Mouse (Mus musculus) midbrain, embryonic 12.5 days (tissue): Measurements from ENCODE around the gene Cyth2. TPM values are rescaled to one million over a fixed set of nuclear protein-coding genes. Genes with fewer than 3 reads are reported as not detected.

Experiments
- ATAC-seq: fragments of 200-750 bp; cut with Nextera tagmentation; 2 replicates; pipeline ENCODE4 v1.8.0; 2017; ENCODE audit warnings: low read depth, moderate TSS enrichment, moderate library complexity; ENCODE audit not compliant: low FRiP score
- H3K27ac ChIP-seq: fragments of 300-500 bp; sonication (generic); replicated peaks from 2 replicates; pipeline ENCODE4 v1.5.1; 2016; ENCODE audit warnings: mild to moderate bottlenecking
- H3K27me3 ChIP-seq: fragments of 300-500 bp; sonication (generic); 2 replicates; pipeline ENCODE4 v1.6.1; 2016; ENCODE audit warnings: mild to moderate bottlenecking
- H3K36me3 ChIP-seq: fragments of 300-500 bp; sonication (generic); 2 replicates; pipeline ENCODE4 v1.6.1; 2016
- H3K4me1 ChIP-seq: fragments of 300-500 bp; sonication (generic); 2 replicates; pipeline ENCODE4 v1.6.1; 2016
- H3K4me2 ChIP-seq: fragments of 300-500 bp; sonication (generic); replicated peaks from 2 replicates; pipeline ENCODE4 v1.6.1; 2016; ENCODE audit warnings: mild to moderate bottlenecking, moderate library complexity
- H3K4me3 ChIP-seq: fragments of 300-500 bp; sonication (generic); 2 replicates; pipeline ENCODE4 v1.5.1; 2016; ENCODE audit warnings: mild to moderate bottlenecking
- H3K9ac ChIP-seq: fragments of 300-500 bp; sonication (generic); replicated peaks from 2 replicates; pipeline ENCODE4 v1.6.1; 2016; ENCODE audit warnings: mild to moderate bottlenecking, moderate library complexity
- H3K9me3 ChIP-seq: fragments of 300-500 bp; sonication (generic); 2 replicates; pipeline ENCODE4 v1.6.1; 2016; ENCODE audit warnings: mild to moderate bottlenecking
- WGBS: fragments of 180-500 bp; shearing (Covaris S2); methylation state at CpG from one replicate; pipeline ENCODE4 v1.1.7; 2016; 5-methylcytosine and 5-hydroxymethylcytosine counted together
- polyA plus RNA-seq: library from polyadenylated mRNA; unstranded; fragments of >200 nt; fragmentation: Nextera tagmentation; extraction: Ambion mirVana; gene quantifications from 2 replicates; pipeline ENCODE4 v1.2.1, GENCODE M21; 2016

The Cyth2 gene
- 288 and 293 TPM in 2 replicates for polyA plus RNA-seq

DNA sequence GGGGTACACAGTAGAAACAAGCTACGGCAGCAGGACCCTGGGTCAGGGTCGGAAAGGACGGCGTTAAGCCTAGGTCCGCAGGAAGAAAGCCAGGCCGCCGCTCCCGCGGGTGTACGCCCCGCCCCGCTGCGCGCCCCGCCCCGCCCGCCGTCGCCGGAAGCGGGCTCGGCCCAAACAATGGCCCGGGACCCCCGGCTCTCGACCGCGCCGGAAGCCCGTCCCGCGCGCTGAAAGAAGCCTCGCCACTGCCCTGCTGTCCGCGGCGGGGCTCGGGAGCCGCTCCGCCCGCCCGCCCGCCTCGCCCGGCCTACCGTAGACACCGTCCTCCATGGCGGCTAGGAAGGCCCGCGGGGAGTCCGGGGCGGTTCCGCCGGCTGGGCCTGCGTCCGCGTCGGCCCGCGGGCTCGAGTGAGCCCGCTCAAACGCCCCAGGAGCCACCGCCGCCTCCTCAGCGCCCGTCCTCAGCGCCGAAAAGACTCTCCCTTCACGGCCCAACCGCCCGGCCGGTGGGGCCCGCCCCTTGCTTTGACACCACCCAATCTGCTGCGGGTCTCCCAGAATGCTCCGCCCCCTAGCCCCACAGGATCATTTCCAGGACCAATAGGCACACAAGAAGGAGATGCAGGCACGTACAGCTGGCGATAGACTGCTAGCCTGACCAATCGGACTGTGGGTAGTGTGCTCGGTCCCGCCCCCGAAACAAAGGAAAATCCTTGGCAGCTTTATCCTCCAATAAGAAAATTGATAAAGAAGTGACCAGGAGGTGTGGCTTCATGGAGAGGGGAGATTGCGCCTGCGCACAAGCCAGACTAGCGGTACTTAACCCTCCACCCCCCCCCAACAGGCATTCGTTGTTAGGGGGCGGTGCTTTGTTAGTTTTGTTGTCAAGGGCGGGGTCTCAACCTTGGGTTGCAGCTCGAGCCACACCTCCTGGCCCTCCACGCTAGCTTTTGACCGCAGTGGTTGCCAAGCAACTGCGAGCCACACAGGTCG is at the start of gene Cyth2:
Gene Cyth2 (minus strand): TSS at position 795 of the 993 bp plus-strand sequence.
- Histone ChIP-seq H3K27ac (peak within 1 kb of the TSS; percentile 100), H3K27me3 (peaks cover 10% of the 10 kb centered on the region), H3K36me3 (peaks cover 39% of the 10 kb centered on the region), H3K9ac (peak within 1 kb of the TSS; percentile 99), H3K4me1 (peaks cover 28% of the 10 kb centered on the region), H3K9me3 (no peaks in the 10 kb centered on the region), H3K4me2 (peak within 1 kb of the TSS; percentile 91), H3K4me3 (peak within 1 kb of the TSS; percentile 90)
- under 1% methylated on average over 72 of the region's 92 CpGs for WGBS
- peak; percentile 98 for ATAC-seq

GRCm38 (mm10) chr7:45862804-45863203 is 48.4 kb upstream of the Cyth2 start:
- Histone ChIP-seq H3K27me3 (peaks cover 50% of the 10 kb centered on the region), H3K9ac (no peak overlapping the region), H3K4me1 (peaks cover 25% of the 10 kb centered on the region), H3K27ac (no peak overlapping the region), H3K4me3 (no peak overlapping the region), H3K36me3 (no peaks in the 10 kb centered on the region), H3K4me2 (no peak overlapping the region), H3K9me3 (no peaks in the 10 kb centered on the region)
- no peak for ATAC-seq
- WGBS: 86% methylated on average over 7 of the region's 7 CpGs

GRCm38 (mm10) chr7:45859008-45859407 is 44.6 kb upstream of the Cyth2 start:
- Histone ChIP-seq H3K9me3 (no peaks in the 10 kb centered on the region), H3K4me2 (no peak overlapping the region), H3K36me3 (no peaks in the 10 kb centered on the region), H3K9ac (no peak overlapping the region), H3K4me3 (no peak overlapping the region), H3K27me3 (peaks cover 46% of the 10 kb centered on the region), H3K27ac (no peak overlapping the region), H3K4me1 (peaks cover 17% of the 10 kb centered on the region)
- ATAC-seq: no peak
- 59% methylated on average over 4 of the region's 4 CpGs for WGBS

DNA sequence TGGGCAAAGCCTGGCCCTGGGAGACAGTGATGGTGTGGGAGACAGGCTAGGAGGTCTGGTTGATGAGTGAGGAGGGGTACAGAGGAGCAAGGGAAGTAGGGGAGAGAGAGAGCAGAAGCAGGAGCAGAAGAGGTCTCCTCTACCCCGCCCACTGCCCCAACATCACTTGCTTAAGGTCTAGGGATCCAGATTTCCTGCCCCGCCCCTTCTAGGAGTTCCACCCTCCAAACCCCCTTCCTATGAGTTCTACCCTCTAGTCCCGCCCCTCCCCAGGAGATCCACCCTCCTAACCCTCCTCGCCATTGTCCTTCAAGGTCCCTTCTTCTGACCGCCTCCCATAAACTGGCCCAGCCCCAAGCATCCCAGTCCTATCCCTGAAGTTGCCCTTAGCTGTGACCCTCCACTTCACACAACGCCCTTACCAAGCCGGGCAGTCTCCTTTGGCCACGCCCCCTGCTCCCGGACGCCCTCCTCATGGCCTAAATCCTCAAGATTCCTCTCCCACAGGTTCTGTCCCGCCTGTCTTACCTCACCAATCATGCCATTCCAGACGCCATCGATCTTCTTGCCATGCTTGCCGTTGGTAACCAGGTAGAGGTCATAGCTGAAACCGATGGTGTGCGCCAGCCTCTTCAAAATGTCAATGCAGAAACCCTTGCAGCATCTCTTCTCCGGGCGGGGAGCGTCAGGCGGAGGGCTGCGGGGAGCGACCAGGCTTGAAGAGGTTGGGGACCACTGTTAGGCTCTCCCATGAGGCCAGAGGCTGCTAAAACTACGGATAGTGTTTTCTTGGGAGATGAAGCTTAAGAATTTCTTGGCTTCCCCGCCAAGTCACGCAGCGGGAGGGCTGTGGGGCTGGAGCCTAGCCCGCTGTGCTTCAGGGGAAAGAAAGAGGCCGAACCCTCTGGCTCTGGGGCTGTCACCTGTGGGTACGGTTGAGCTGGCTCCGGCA is 42.8 kb upstream of the Cyth2 start:
- no peaks in the 10 kb centered on the region for H3K9me3 ChIP-seq
- peaks cover 43% of the 10 kb centered on the region for H3K27me3 ChIP-seq
- 2% methylated on average over 30 of the region's 30 CpGs for WGBS
- H3K27ac ChIP-seq: no peak overlapping the region
- H3K4me2 ChIP-seq: peak overlapping the region; percentile 55
- H3K4me1 ChIP-seq: peaks cover 17% of the 10 kb centered on the region
- H3K4me3 ChIP-seq: peak overlapping the region; percentile 32
- H3K9ac ChIP-seq: peak overlapping the region; percentile 37
- peak; percentile 9; the same call in 1 of the 2 replicates for ATAC-seq
- H3K36me3 ChIP-seq: no peaks in the 10 kb centered on the region

- H3K36me3 ChIP-seq: no peaks in the 10 kb centered on the region
- H3K4me1 ChIP-seq: peaks cover 14% of the 10 kb centered on the region
- H3K9ac ChIP-seq: no peak overlapping the region
- ATAC-seq: no peak
- H3K4me2 ChIP-seq: no peak overlapping the region
- H3K27ac ChIP-seq: no peak overlapping the region
- H3K27me3 ChIP-seq: peaks cover 26% of the 10 kb centered on the region
- no peak overlapping the region for H3K4me3 ChIP-seq
- WGBS: 83% methylated on average over 12 of the region's 12 CpGs
- no peaks in the 10 kb centered on the region for H3K9me3 ChIP-seq
Observed at GRCm38 (mm10) chr7:45853089-45853488, 38.7 kb upstream of the Cyth2 start.

GRCm38 (mm10) chr7:45850661-45851060 is 36.3 kb upstream of the Cyth2 start:
- no peak for ATAC-seq
- Histone ChIP-seq H3K4me2 (no peak overlapping the region), H3K36me3 (no peaks in the 10 kb centered on the region), H3K27me3 (peaks cover 4% of the 10 kb centered on the region; the same call in 1 of the 2 replicates), H3K4me1 (peaks cover 6% of the 10 kb centered on the region), H3K9me3 (no peaks in the 10 kb centered on the region), H3K9ac (no peak overlapping the region), H3K4me3 (no peak overlapping the region), H3K27ac (no peak overlapping the region)
- WGBS: 84% methylated on average over 3 of the region's 3 CpGs

GRCm38 (mm10) chr7:45848447-45849027 is 34.2 kb upstream of the Cyth2 start:
- H3K4me3 ChIP-seq: no peak overlapping the region
- H3K27me3 ChIP-seq: peaks cover 4% of the 10 kb centered on the region; the same call in 1 of the 2 replicates
- no peak overlapping the region for H3K4me2 ChIP-seq
- H3K36me3 ChIP-seq: no peaks in the 10 kb centered on the region
- WGBS: 3% methylated on average over 6 of the region's 6 CpGs
- no peak for ATAC-seq
- no peaks in the 10 kb centered on the region for H3K9me3 ChIP-seq
- H3K4me1 ChIP-seq: peaks cover 6% of the 10 kb centered on the region
- H3K9ac ChIP-seq: no peak overlapping the region
- H3K27ac ChIP-seq: no peak overlapping the region

GRCm38 (mm10) chr7:45842950-45843744 is 28.8 kb upstream of the Cyth2 start:
- 85% methylated on average over 10 of the region's 10 CpGs for WGBS
- ATAC-seq: no peak

DNA sequence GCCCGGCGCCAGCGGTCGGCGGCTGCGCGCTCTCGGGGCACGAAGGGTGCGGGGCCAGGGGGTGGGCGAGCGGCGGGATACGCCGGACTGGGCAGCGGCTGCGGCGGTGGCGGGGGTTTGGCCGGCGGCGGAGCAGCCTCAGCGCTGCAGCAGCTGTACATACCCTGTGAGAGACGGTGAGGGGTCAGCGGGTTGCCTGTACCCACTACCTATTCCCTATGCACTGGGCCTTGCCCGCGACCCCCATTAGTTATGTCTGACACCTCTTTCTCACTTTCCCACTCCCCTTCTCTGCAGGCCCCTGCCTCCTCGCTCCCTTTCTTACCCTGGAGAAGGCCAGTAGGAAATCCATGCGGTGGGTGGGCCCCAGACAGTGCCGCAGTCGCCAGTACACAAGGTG is 19.5 kb upstream of the Cyth2 start:
- Histone ChIP-seq H3K4me1 (peaks cover 32% of the 10 kb centered on the region), H3K27me3 (peaks cover 66% of the 10 kb centered on the region), H3K36me3 (no peaks in the 10 kb centered on the region), H3K9me3 (no peaks in the 10 kb centered on the region), H3K4me3 (peak overlapping the region; percentile 33), H3K9ac (no peak overlapping the region), H3K27ac (no peak overlapping the region), H3K4me2 (peak overlapping the region; percentile 41)
- WGBS: 5% methylated on average over 18 of the region's 31 CpGs
- no peak for ATAC-seq

More at GRCm38 (mm10) chr7:45842950-45843744, 28.8 kb upstream of the Cyth2 start:
- Histone ChIP-seq H3K4me3 (no peak overlapping the region), H3K9ac (no peak overlapping the region), H3K27ac (no peak overlapping the region), H3K27me3 (peaks cover 31% of the 10 kb centered on the region; the same call in 1 of the 2 replicates), H3K9me3 (no peaks in the 10 kb centered on the region), H3K4me2 (no peak overlapping the region), H3K4me1 (0 out of 2 replicates have a peak, but pooled peaks cover 2% of the 10 kb centered on the region), H3K36me3 (no peaks in the 10 kb centered on the region)

DNA sequence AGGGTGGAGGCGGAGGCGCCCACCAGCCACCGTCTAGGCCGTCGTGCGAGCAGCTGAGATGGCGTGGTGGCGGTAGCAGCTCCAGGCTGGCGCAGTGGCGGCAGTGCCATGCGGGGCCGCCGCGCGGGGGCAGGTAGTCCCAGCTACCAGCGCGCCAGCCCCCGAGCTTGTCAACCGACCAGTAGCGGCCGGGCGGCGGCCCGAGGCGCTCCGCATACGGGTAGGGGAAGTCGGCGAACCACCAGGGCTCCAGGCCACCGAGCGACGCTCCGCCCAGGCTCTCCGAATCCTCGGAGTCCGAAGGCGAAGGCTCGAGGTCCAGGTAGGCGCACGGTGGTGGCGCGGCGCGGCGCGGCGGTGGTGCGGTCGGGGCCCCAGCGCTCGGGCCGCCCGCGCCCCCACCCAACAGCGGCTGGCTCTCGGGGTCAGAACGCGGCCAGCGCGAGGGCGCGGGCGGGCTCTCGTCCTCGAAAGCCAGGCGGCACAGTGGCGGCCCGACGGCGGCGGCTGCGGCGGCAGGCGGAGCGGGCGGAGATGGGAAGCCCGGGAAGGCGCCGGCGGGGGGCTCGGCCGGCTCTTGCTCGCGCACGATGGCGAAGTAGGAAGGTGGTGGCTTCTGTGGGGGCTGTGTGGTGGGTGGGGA is 18.9 kb upstream of the Cyth2 start:
- Histone ChIP-seq H3K27ac (no peak overlapping the region), H3K4me3 (peak overlapping the region; percentile 33)

More for the DNA sequence above, 18.9 kb upstream of the Cyth2 start:
- H3K36me3 ChIP-seq: peaks cover 5% of the 10 kb centered on the region; the same call in 1 of the 2 replicates
- 0 out of 2 replicates have a peak overlapping the region, but pooled peaks have one; percentile 24 for H3K9ac ChIP-seq
- peaks cover 32% of the 10 kb centered on the region for H3K4me1 ChIP-seq
- peaks cover 65% of the 10 kb centered on the region for H3K27me3 ChIP-seq
- peak overlapping the region; percentile 41 for H3K4me2 ChIP-seq
- no peaks in the 10 kb centered on the region for H3K9me3 ChIP-seq
- WGBS: 2% methylated on average over 57 of the region's 86 CpGs
- no peak for ATAC-seq
